Mouse (Mus musculus) cerebellum, adult 9-10 months (tissue): ENCODE results near the gene Pomt1.
A peak's percentile ranks its signal among the peaks of the same experiment; 100 is the strongest.

ENCODE experiments used
- DNase-seq: peaks from one replicate; pipeline ENCODE4 v3.0.0; 2022

Gene Pomt1

GRCm38 (mm10) chr2:32235886-32236759 lies at the start of gene Pomt1:
TSS of gene Pomt1 (plus strand) at chr2:32236590.
- DNase-seq, result peak; percentile 91

- DNase-seq, result peak; percentile 81
These were observed 49.3 kb upstream of the Pomt1 start for GRCm38 (mm10) chr2:32187019-32187551.

- no peak for DNase-seq
These were observed 48.7 kb upstream of the Pomt1 start for GRCm38 (mm10) chr2:32187649-32188048.

GRCm38 (mm10) chr2:32189060-32189681 lies 47.2 kb upstream of the Pomt1 start:
- no peak for DNase-seq

GRCm38 (mm10) chr2:32190620-32191019 lies 45.8 kb upstream of the Pomt1 start:
- DNase-seq, result no peak

- DNase-seq, result peak; percentile 82
These were observed 44.4 kb upstream of the Pomt1 start for GRCm38 (mm10) chr2:32191872-32192507.

GRCm38 (mm10) chr2:32198977-32199376 lies 37.4 kb upstream of the Pomt1 start:
- no peak for DNase-seq

- peak; percentile 76 for DNase-seq
These were observed 36.4 kb upstream of the Pomt1 start for GRCm38 (mm10) chr2:32200033-32200432.

GRCm38 (mm10) chr2:32200712-32201111 lies 35.7 kb upstream of the Pomt1 start:
- peak; percentile 71 for DNase-seq

GRCm38 (mm10) chr2:32201527-32201926 lies 34.9 kb upstream of the Pomt1 start:
- DNase-seq, result peak; percentile 81

- no peak for DNase-seq
These were observed 32.5 kb upstream of the Pomt1 start for GRCm38 (mm10) chr2:32203853-32204252.

GRCm38 (mm10) chr2:32207682-32208081 lies 28.7 kb upstream of the Pomt1 start:
- DNase-seq, result no peak

GRCm38 (mm10) chr2:32211689-32212088 lies 24.7 kb upstream of the Pomt1 start:
- peak; percentile 79 for DNase-seq

- DNase-seq, result no peak
These were observed 23.4 kb upstream of the Pomt1 start for GRCm38 (mm10) chr2:32213000-32213399.

GRCm38 (mm10) chr2:32215576-32215975 lies 20.8 kb upstream of the Pomt1 start:
- no peak for DNase-seq

GRCm38 (mm10) chr2:32216506-32216905 lies 19.9 kb upstream of the Pomt1 start:
- DNase-seq, result no peak

GRCm38 (mm10) chr2:32217656-32218055 lies 18.7 kb upstream of the Pomt1 start:
- no peak for DNase-seq

- DNase-seq, result no peak
These were observed 18.3 kb upstream of the Pomt1 start for GRCm38 (mm10) chr2:32218113-32218512.

GRCm38 (mm10) chr2:32218541-32219334 lies 17.7 kb upstream of the Pomt1 start:
- DNase-seq, result no peak

- DNase-seq, result no peak
These were observed 16.9 kb upstream of the Pomt1 start for GRCm38 (mm10) chr2:32219501-32219900.

- no peak for DNase-seq
These were observed 16.4 kb upstream of the Pomt1 start for GRCm38 (mm10) chr2:32220021-32220420.

GRCm38 (mm10) chr2:32220969-32221368 lies 15.4 kb upstream of the Pomt1 start:
- no peak for DNase-seq

GRCm38 (mm10) chr2:32221577-32221976 lies 14.8 kb upstream of the Pomt1 start:
- DNase-seq, result no peak
